Mouse (Mus musculus) neutrophil, adult 65 days (primary cell): Measurements from ENCODE around the gene Nob1. TPM values are rescaled to one million over a fixed set of nuclear protein-coding genes. Genes with fewer than 3 reads are reported as not detected.

Source experiments
- total RNA-seq: library from RNA; stranded (reverse); gene quantifications from 2 replicates; pipeline ENCODE4 v1.2.4, GENCODE M21; 2023

The Nob1 gene
- 13.5 and 14.4 TPM in 2 replicates for total RNA-seq

GRCm38 (mm10) chr8:107424597-107425229, at the start of gene Nob1:
Gene Nob1, minus strand, starts transcription at chr8:107425051.

GRCm38 (mm10) chr8:107435962-107436831, 11.3 kb upstream of the Nob1 start, which contains the start of gene Wwp2:
Gene Wwp2, plus strand, starts transcription at chr8:107436365.

GRCm38 (mm10) chr8:107403038-107403781, 21.6 kb downstream of the Nob1 start, which contains the start of gene Nqo1:
Gene Nqo1, minus strand, starts transcription at chr8:107403206.

Other genes starting within 250 kb of the Nob1 start
- 89.5 and 113 TPM in 2 replicates for gene Nfat5, start 131.6 kb downstream of the Nob1 start, total RNA-seq
- gene Nqo1, start 21.8 kb downstream of the Nob1 start, total RNA-seq: 1.4 and 2.6 TPM in 2 replicates
- gene Wwp2, start 11.3 kb upstream of the Nob1 start, total RNA-seq: 134 and 171 TPM in 2 replicates
- gene Psmd7, start 163.4 kb upstream of the Nob1 start, total RNA-seq: 24.3 and 25.1 TPM in 2 replicates